Mouse (Mus musculus) myocyte (in vitro differentiated cells): ENCODE measurements around the gene Ptgdr. TPM values are rescaled to one million over a fixed set of nuclear protein-coding genes. Genes with fewer than 3 reads are reported as not detected.
"Not testable (repeated sequence)": the region's sequence is repeated elsewhere in the genome, so short reads cannot be mapped to it uniquely, and the experiment has no call there.

ENCODE experiments used
- H3K27me3 ChIP-seq: one replicate; pipeline ENCODE4 v1.6.1; 2011; ENCODE audit not compliant: control insufficient read depth, insufficient read depth, insufficient read length
- H3K36me3 ChIP-seq: one replicate; pipeline ENCODE4 v1.6.1; 2011; ENCODE audit not compliant: control insufficient read depth, insufficient read depth
- H3K4me2 ChIP-seq: one replicate; pipeline ENCODE4 v1.6.1; 2011; ENCODE audit warnings: low read depth, control low read depth
- H3K4me3 ChIP-seq: one replicate; pipeline ENCODE4 v1.5.1; 2011; ENCODE audit warnings: mild to moderate bottlenecking, control low read depth, moderate library complexity
- H3K79me2 ChIP-seq: one replicate; pipeline ENCODE4 v1.6.1; 2011; ENCODE audit not compliant: control insufficient read depth, insufficient read depth
- H3ac ChIP-seq: one replicate; pipeline ENCODE4 v1.6.1; 2011; ENCODE audit not compliant: control insufficient read depth, insufficient read length
- CEBPB ChIP-seq: IDR thresholded peaks from 2 replicates; pipeline ENCODE4 v1.6.1; 2011; ENCODE audit warnings: mild to moderate bottlenecking, moderate library complexity; ENCODE audit not compliant: poor library complexity, insufficient read depth, severe bottlenecking
- E2F4 ChIP-seq: IDR thresholded peaks from one replicate; pipeline ENCODE4 v1.6.1; 2011; ENCODE audit warnings: mild to moderate bottlenecking, control low read depth, moderate library complexity; ENCODE audit not compliant: insufficient read depth
- MAX ChIP-seq: IDR thresholded peaks from one replicate; pipeline ENCODE4 v1.6.1; 2011; ENCODE audit warnings: low read depth, mild to moderate bottlenecking, control low read depth
- MYOD1 ChIP-seq, 3 experiments: IDR thresholded peaks; one replicate each; pipeline ENCODE4 v1.6.1; 2011; ENCODE audit warnings: control low read depth in 2 of 3, low read depth in 2 of 3, mild to moderate bottlenecking in 2 of 3, moderate library complexity in 1 of 3; ENCODE audit not compliant: insufficient read length in 2 of 3, control insufficient read depth in 1 of 3
- MYOG ChIP-seq, 3 experiments: IDR thresholded peaks; one replicate each; pipeline ENCODE4 v1.6.1; 2011; ENCODE audit warnings: control low read depth in 2 of 3, low read depth in 2 of 3, mild to moderate bottlenecking in 2 of 3; ENCODE audit not compliant: insufficient read length in 2 of 3, control insufficient read depth in 1 of 3, insufficient read depth in 1 of 3
- POLR2A ChIP-seq: IDR thresholded peaks from one replicate; pipeline ENCODE4 v1.6.1; 2011; ENCODE audit warnings: low read depth, mild to moderate bottlenecking, control low read depth, moderate library complexity; ENCODE audit not compliant: insufficient read length
- POLR2AphosphoS2 ChIP-seq: IDR thresholded peaks from one replicate; pipeline ENCODE4 v1.6.1; 2011; ENCODE audit warnings: low read depth, control low read depth; ENCODE audit not compliant: insufficient read length
- REST ChIP-seq: IDR thresholded peaks from one replicate; pipeline ENCODE4 v1.6.1; 2011; ENCODE audit warnings: mild to moderate bottlenecking, control low read depth, moderate library complexity; ENCODE audit not compliant: insufficient read depth, insufficient read length
- SRF ChIP-seq: IDR thresholded peaks from one replicate; pipeline ENCODE4 v1.6.1; 2011; ENCODE audit warnings: low read depth; ENCODE audit not compliant: control insufficient read depth, insufficient read length
- TCF12 ChIP-seq: IDR thresholded peaks from one replicate; pipeline ENCODE4 v1.6.1; 2011; ENCODE audit warnings: mild to moderate bottlenecking, control low read depth; ENCODE audit not compliant: poor library complexity, insufficient read depth, severe bottlenecking
- TCF3 ChIP-seq: IDR thresholded peaks from one replicate; pipeline ENCODE4 v1.6.1; 2011; ENCODE audit warnings: low read depth, control low read depth; ENCODE audit not compliant: insufficient read length
- USF1 ChIP-seq: IDR thresholded peaks from one replicate; pipeline ENCODE4 v1.6.1; 2011; ENCODE audit warnings: low read depth, mild to moderate bottlenecking, control low read depth, moderate library complexity
- polyA plus RNA-seq: library from polyadenylated mRNA; unstranded; fragments of >200 nt; fragmentation: generic; extraction: Trizol; gene quantifications from one replicate; pipeline ENCODE4 v1.2.1, GENCODE M21; 2012; ENCODE audit warnings: missing spikeins

Ptgdr gene
- polyA plus RNA-seq = not detected

DNA sequence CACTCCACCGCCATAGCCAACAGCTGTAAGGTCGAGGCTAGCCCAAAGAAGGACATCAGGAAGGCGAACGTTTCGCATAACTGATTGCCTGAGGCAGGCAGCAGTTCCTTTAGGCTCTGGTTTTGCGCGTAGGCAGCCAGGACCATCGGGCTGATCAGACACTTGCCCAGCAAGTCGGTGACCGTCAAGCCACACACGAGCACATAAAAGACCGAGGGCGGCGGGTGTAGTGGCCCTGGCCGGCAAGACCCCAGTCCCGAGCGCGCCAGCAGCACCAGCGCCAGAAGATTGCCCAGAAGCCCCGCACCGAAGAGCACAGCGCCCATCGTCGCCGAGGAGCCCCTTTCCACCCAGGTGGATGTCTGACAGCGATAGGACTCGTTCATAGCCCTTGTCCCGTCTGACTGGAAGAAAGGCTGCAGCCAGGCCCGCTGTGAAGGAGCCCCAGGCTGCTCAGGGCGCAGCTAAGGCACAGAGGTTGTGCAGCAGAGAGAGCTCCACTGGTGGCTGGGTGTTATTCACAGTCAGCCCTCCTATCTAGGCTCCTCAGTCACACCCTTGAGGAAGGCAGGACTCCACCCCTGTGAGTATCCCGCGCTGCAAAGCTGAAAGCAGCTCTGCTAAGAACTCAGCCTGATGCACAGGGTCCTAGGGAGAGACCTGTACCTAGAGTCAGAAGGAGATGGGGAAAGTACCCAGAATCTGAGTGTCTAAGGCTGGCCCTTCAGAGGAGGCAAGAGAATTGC is at the start of gene Ptgdr:
Ptgdr (minus strand) TSS at position 508 of the 746 bp plus-strand sequence.
- H3ac ChIP-seq = no peak within 1 kb of the TSS
- no peaks in the 10 kb centered on the region for H3K36me3 ChIP-seq
- H3K4me2 ChIP-seq = no peak within 1 kb of the TSS
- H3K27me3 ChIP-seq = no peaks in the 10 kb centered on the region
- H3K79me2 ChIP-seq = no peaks in the 10 kb centered on the region
- TF ChIP-seq TCF3 (no peak), CEBPB (no peak), MYOD1 (IDR thresholded peaks at IDR 0.05; ENCODE audit: control insufficient read depth in 1 of 3, insufficient read length in 2 of 3, low read depth in 2 of 3) (no peak), USF1 (no peak), SRF (no peak), POLR2AphosphoS2 (no peak)
- no peak within 1 kb of the TSS for H3K4me3 ChIP-seq

DNA sequence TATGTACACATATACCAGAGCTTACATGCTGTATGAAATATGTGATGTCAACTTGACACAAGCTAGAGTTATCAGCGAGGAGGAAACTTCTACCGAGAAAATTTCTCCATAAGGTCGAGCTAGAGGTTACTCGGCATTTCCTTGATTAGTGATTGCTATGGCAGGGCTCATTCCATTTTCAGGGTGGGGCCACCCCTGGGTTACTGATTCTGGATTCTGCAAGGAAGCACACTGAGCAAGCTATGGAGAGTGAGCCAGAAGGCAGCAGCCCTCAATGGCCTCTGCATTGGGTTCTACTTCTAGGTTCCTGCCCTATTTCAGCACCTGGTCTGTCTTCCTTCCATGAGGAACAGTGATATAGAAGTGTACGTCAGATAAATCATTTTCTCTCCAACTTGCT is 48.6 kb upstream of the Ptgdr start:
- H3K4me2 ChIP-seq = no peak overlapping the region
- H3K36me3 ChIP-seq = no peaks in the 10 kb centered on the region
- H3K4me3 ChIP-seq = no peak overlapping the region
- no peak for TF ChIP-seq MAX
- TF ChIP-seq TCF3 = no peak
- no peak for TF ChIP-seq POLR2A
- TF ChIP-seq E2F4 = no peak
- no peak for TF ChIP-seq USF1
- no peak for TF ChIP-seq MYOD1 (IDR thresholded peaks at IDR 0.05; ENCODE audit: control insufficient read depth in 1 of 3, insufficient read length in 2 of 3, low read depth in 2 of 3)
- TF ChIP-seq TCF12 = no peak
- TF ChIP-seq POLR2AphosphoS2 = no peak
- no peak for TF ChIP-seq REST
- TF ChIP-seq SRF = no peak
- TF ChIP-seq MYOG (IDR thresholded peaks at IDR 0.05; ENCODE audit: control insufficient read depth in 1 of 3, insufficient read depth in 1 of 3, insufficient read length in 2 of 3, low read depth in 2 of 3) = no peak
- no peaks in the 10 kb centered on the region for H3K79me2 ChIP-seq
- H3ac ChIP-seq = no peak overlapping the region
- H3K27me3 ChIP-seq = no peaks in the 10 kb centered on the region

DNA sequence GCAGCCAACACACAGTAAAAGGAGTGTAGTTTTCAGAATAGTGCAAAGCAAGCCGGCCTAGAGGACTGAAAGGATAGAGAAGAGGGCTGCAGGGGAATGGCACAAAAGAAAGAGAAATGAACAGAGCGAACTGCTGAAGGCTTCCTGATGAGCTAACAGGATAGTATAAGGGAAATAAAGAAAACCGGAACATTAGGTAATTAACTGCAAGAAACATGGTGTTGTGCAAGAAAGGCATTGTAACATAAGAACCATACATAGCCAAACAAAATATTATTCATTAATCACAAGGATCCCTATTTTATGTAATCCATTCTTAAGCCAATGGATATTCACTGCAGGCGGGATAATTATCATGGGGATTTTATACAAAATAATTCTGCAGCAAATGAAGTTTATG is 45.0 kb upstream of the Ptgdr start:
- H3K4me3 ChIP-seq = no peak overlapping the region
- H3K27me3 ChIP-seq = no peaks in the 10 kb centered on the region
- H3ac ChIP-seq = no peak overlapping the region
- H3K79me2 ChIP-seq = no peaks in the 10 kb centered on the region
- TF ChIP-seq MAX = no peak
- no peak for TF ChIP-seq TCF12
- no peak for TF ChIP-seq E2F4
- TF ChIP-seq MYOD1 (IDR thresholded peaks at IDR 0.05; ENCODE audit: control insufficient read depth in 1 of 3, insufficient read length in 2 of 3, low read depth in 2 of 3) = no peak
- no peak for TF ChIP-seq POLR2A
- TF ChIP-seq POLR2AphosphoS2 = no peak
- TF ChIP-seq CEBPB = no peak
- TF ChIP-seq SRF = no peak
- TF ChIP-seq REST = no peak
- TF ChIP-seq TCF3 = no peak
- TF ChIP-seq USF1 = no peak
- no peak overlapping the region for H3K4me2 ChIP-seq
- H3K36me3 ChIP-seq = no peaks in the 10 kb centered on the region

DNA sequence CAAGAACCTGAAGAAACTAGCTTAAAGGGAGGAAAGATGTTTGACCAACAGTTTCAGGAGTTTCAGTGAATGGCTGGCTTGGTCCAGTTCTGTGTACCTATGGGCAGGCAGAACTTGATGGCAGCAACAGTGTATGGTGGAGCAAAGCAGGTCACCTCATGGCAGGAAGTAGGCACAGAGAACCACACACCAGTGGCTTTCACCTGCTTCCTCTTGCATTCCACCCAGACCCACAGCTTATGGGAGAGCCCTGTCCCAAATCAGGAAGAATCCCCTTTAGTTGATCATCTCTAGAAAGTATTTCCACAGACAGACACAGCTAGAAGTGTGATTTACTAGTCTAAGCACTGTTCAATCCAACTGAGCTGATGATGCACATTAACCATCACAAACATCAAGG is 42.6 kb upstream of the Ptgdr start:
- not testable (repeated sequence) for H3K4me2 ChIP-seq, H3ac ChIP-seq, H3K79me2 ChIP-seq, H3K36me3 ChIP-seq, H3K4me3 ChIP-seq, H3K27me3 ChIP-seq

DNA sequence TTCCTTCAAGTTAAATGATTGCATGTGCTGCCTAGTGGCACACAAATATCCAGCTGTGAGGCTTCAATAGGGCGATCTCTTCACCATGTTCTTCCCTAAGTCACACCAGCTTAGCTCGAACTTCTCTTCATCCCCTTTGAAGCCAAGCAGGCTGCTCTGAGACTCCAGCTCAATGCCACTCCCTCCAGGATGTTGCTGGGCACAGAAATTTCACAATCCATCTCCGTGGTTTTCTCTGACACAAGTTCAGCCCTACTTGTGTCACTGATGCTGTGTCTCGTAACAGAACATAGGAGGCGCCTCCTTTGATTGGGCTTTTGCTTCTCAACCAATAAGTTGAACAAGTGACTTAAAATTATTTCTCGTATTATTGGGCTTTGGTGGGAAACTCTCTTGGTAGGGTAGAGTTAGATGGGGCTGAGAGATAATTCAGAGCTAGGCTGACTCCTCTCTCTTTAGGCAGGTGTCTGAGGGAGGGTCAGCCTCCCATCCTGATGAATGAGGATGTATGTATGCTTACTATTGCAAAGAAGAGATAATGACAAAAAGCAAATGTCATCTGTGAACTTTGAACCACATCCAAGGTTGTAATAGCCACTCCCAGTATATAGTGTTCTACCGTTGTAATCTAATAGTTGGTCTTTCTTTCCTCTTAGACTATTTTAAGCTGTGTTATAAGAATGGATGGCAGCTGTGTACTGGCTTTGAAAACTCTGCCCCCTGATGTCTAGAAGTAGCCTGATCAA is 32.4 kb upstream of the Ptgdr start:
- H3K4me2 ChIP-seq = no peak overlapping the region
- no peak overlapping the region for H3K4me3 ChIP-seq
- H3K79me2 ChIP-seq = no peaks in the 10 kb centered on the region
- no peaks in the 10 kb centered on the region for H3K27me3 ChIP-seq
- no peaks in the 10 kb centered on the region for H3K36me3 ChIP-seq
- H3ac ChIP-seq = no peak overlapping the region
- no peak for TF ChIP-seq USF1
- no peak for TF ChIP-seq POLR2A
- TF ChIP-seq MYOD1 (IDR thresholded peaks at IDR 0.05; ENCODE audit: control insufficient read depth in 1 of 3, insufficient read length in 2 of 3, low read depth in 2 of 3) = no peak
- TF ChIP-seq SRF = no peak
- TF ChIP-seq TCF3 = no peak
- no peak for TF ChIP-seq E2F4
- TF ChIP-seq CEBPB = no peak
- no peak for TF ChIP-seq MYOG (IDR thresholded peaks at IDR 0.05; ENCODE audit: control insufficient read depth in 1 of 3, insufficient read depth in 1 of 3, insufficient read length in 2 of 3, low read depth in 2 of 3)
- no peak for TF ChIP-seq TCF12
- TF ChIP-seq REST = no peak
- TF ChIP-seq POLR2AphosphoS2 = no peak
